Mouse (Mus musculus) kidney, adult 2 months (tissue): ENCODE measurements around the gene Man1a2.

Experiments used
- CTCF ChIP-seq: fragments of 200-500 bp; conservative IDR thresholded peaks from 2 replicates; pipeline ENCODE4 v1.5.1; 2011; ENCODE audit warnings: low read depth, mild to moderate bottlenecking, control low read depth, low read length, moderate library complexity, mixed read lengths; ENCODE audit not compliant: insufficient read depth, insufficient read length
- POLR2A ChIP-seq: fragments of 200-500 bp; IDR thresholded peaks from one replicate; pipeline ENCODE4 v1.6.1; 2011; ENCODE audit warnings: low read depth, low read length, control low read depth

- TF ChIP-seq CTCF (no peak), POLR2A (no peak)
These were observed 1.5 kb upstream of the Man1a2 start for GRCm38 (mm10) chr3:100686756-100687155.
